Mouse (Mus musculus) regulatory T cell (primary cell): Measurements from ENCODE around the gene B020011L13Rik.
"Not testable (repeated sequence)": the region's sequence is repeated elsewhere in the genome, so short reads cannot be mapped to it uniquely, and the experiment has no call there.

Experiments used
- in situ Hi-C: fragments of 300-600 bp; cut with MboI, MseI; formaldehyde crosslinking; loops from one replicate; pipeline ENCODE4 v1.15.1; 2025; ENCODE audit warnings: high pct_unique_total_duplicates

B020011L13Rik gene

DNA sequence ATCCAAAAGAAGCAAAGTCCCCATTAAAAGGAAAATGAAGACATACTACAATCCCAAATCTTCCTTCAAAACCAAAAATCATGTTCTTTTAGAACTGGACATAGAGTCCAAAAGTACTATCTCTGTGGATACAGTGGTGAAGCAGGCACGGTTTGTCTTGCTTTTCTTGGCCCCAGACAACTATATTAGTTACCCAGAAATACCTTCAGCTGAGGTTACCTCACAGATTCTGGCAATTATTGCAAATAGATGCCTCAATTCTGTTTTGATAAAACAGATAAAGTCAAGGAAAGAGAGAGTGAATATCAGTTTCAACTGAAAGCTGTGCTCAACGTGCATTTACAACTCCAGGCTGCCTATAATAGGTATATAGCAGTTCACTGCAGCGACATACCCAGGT lies at the start of gene B020011L13Rik:
TSS of gene B020011L13Rik (plus strand) at position 301 of the 400 bp plus-strand sequence.
- in situ Hi-C loops, result not testable (repeated sequence)

DNA sequence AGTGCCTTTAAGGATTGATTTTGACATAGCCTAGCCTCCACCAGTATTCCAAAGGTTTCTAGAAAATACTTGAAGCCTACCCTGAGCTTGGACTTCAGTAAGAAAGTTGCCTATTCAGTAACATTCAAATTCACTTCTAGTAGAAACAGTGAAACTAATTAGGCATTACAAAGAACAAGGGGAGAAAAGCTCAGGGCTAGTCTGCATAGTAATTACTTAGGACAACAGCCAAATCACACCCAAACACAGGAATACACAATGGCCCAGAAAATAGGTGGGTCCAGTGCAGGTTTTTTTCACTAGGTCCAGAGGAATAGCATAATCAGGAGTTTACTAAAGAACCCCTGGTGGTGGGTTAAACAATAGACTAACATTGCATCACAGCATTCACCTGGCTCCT lies 35.3 kb downstream of the B020011L13Rik start:
- in situ Hi-C loops, result not testable (repeated sequence)

- in situ Hi-C loops, result loop anchor here (5.0 kb wide), 1 partner anchor 198 kb away; no protein-coding TSS in a partner anchor
These were observed 48.8 kb downstream of the B020011L13Rik start, which contains the start of gene Gm28360 for GRCm38 (mm10) chr1:117829781-117830180. Gene Gm28360, plus strand, starts transcription at chr1:117830081.

GRCm38 (mm10) chr1:117851718-117852117 lies 70.8 kb downstream of the B020011L13Rik start:
- in situ Hi-C loops, result not testable (repeated sequence)
